Mouse (Mus musculus) forebrain, embryonic 15.5 days (tissue): Measurements from ENCODE around the gene Zbtb49. TPM values are rescaled to one million over a fixed set of nuclear protein-coding genes. Genes with fewer than 3 reads are reported as not detected.

Experiments used
- ATAC-seq: fragments of 200-750 bp; cut with Nextera tagmentation; replicated peaks from 2 replicates; pipeline ENCODE4 v1.8.0; 2017; ENCODE audit warnings: mild to moderate bottlenecking, moderate TSS enrichment, moderate library complexity
- H3K27ac ChIP-seq: fragments of 300-500 bp; sonication (generic); replicated peaks from 2 replicates; pipeline ENCODE4 v1.5.1; 2015; ENCODE audit warnings: mild to moderate bottlenecking, inconsistent platforms
- H3K27me3 ChIP-seq: fragments of 300-500 bp; sonication (generic); 2 replicates; pipeline ENCODE4 v1.6.1; 2015; ENCODE audit warnings: inconsistent platforms
- H3K36me3 ChIP-seq: fragments of 300-500 bp; sonication (generic); 2 replicates; pipeline ENCODE4 v1.6.1; 2015; ENCODE audit warnings: mild to moderate bottlenecking, inconsistent platforms
- H3K4me1 ChIP-seq: fragments of 300-500 bp; sonication (generic); 2 replicates; pipeline ENCODE4 v1.6.1; 2015; ENCODE audit warnings: inconsistent platforms
- H3K4me2 ChIP-seq: fragments of 300-500 bp; sonication (generic); replicated peaks from 2 replicates; pipeline ENCODE4 v1.6.1; 2015; ENCODE audit warnings: mild to moderate bottlenecking, inconsistent platforms
- H3K4me3 ChIP-seq: fragments of 300-500 bp; sonication (generic); 2 replicates; pipeline ENCODE4 v1.5.1; 2015; ENCODE audit warnings: mild to moderate bottlenecking, inconsistent platforms
- H3K9ac ChIP-seq: fragments of 300-500 bp; sonication (generic); replicated peaks from 2 replicates; pipeline ENCODE4 v1.6.1; 2015; ENCODE audit warnings: mild to moderate bottlenecking, inconsistent platforms
- H3K9me3 ChIP-seq: fragments of 300-500 bp; sonication (generic); 2 replicates; pipeline ENCODE4 v1.6.1; 2016; ENCODE audit warnings: inconsistent platforms
- WGBS: fragments of 180-500 bp; shearing (Covaris S2); methylation state at CpG from one replicate; pipeline ENCODE4 v1.1.7; 2015; ENCODE audit warnings: mixed read lengths; 5-methylcytosine and 5-hydroxymethylcytosine counted together
- polyA plus RNA-seq: library from polyadenylated mRNA; unstranded; fragments of >200 nt; fragmentation: Nextera tagmentation; extraction: Ambion mirVana; gene quantifications from 2 replicates; pipeline ENCODE4 v1.2.1, GENCODE M21; 2015

The Zbtb49 gene
- 25.7 and 26.4 TPM in 2 replicates for polyA plus RNA-seq

DNA sequence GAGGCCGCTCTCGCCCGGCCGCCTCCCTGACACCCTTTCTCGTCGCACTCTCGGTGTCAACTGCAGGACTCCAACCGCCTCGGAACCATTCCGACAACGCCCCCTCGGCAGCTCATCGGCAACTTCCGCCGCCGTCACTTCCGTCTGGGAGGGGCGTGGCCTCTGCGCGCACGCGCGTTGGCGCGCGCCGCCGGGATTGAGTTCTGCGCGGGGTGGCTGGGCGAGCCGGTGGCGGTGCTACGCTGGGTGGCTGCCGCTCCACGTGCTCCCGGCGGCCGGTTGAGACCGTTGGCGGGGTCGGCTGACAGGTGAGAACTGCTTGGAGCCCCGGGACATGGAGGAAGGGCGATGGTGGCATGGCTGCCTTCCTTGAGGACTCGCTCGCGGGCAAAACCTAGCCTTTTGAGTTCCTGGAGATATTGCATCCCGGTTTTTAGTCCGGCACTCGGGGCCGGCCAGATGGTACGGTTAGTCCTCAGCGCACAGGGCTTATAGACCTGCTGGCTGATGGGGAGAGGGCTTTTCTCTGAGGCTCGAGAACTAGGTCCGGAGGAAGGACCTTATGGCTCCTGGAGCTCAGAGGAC is at the start of gene Zbtb49, which contains the start of gene Lyar:
Gene Zbtb49, minus strand, starts transcription at position 130 of the 585 bp plus-strand sequence.
Gene Lyar, plus strand, starts transcription at position 143 of the 585 bp plus-strand sequence.
- Histone ChIP-seq H3K4me2 (peak within 1 kb of the TSS; percentile 91), H3K9ac (peak within 1 kb of the TSS; percentile 91), H3K4me3 (peak within 1 kb of the TSS; percentile 95), H3K9me3 (no peaks in the 10 kb centered on the region), H3K27me3 (no peaks in the 10 kb centered on the region), H3K27ac (peak within 1 kb of the TSS; percentile 91), H3K4me1 (peaks cover 22% of the 10 kb centered on the region), H3K36me3 (peaks cover 20% of the 10 kb centered on the region)
- peak; percentile 93 for ATAC-seq
- 0% methylated on average over 54 of the region's 55 CpGs for WGBS

DNA sequence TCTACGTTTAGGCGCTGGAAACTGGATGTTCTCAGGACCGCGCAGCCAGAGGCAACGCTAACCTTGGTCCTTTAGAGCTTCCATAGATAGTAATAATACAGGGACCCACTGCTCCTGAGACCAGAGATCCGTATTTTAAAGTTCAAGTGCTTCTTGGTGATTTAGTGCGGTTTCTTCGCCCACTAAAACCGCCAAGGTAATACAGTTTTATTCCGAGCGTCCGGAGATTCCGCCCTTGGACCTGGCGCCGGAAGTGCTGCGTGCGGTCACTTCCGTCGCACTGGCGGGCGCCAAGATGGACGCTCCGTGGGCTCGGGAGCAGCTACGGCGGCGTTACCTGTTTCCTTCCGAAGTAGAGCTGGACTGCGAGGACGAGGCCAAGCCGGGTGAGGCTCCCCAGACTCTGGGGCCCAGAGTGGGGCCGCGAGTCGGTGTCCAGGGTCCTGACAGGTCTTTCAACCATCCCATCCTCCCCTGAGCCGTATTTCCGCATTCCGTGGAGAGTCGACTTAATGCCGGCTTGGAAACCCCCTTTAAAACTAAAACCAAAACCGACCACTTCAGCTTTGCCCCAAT is 39.9 kb upstream of the Zbtb49 start, which contains the start of gene Tmem128:
Gene Tmem128, plus strand, starts transcription at position 79 of the 576 bp plus-strand sequence.
- peak; percentile 78 for ATAC-seq
- Histone ChIP-seq H3K4me3 (peak within 1 kb of the TSS; percentile 62), H3K4me1 (peaks cover 8% of the 10 kb centered on the region), H3K36me3 (peaks cover 29% of the 10 kb centered on the region), H3K4me2 (peak within 1 kb of the TSS; percentile 88), H3K9ac (peak within 1 kb of the TSS; percentile 78), H3K27ac (peak within 1 kb of the TSS; percentile 72), H3K27me3 (no peaks in the 10 kb centered on the region), H3K9me3 (no peaks in the 10 kb centered on the region)
- WGBS, result under 1% methylated on average over 40 of the region's 40 CpGs

DNA sequence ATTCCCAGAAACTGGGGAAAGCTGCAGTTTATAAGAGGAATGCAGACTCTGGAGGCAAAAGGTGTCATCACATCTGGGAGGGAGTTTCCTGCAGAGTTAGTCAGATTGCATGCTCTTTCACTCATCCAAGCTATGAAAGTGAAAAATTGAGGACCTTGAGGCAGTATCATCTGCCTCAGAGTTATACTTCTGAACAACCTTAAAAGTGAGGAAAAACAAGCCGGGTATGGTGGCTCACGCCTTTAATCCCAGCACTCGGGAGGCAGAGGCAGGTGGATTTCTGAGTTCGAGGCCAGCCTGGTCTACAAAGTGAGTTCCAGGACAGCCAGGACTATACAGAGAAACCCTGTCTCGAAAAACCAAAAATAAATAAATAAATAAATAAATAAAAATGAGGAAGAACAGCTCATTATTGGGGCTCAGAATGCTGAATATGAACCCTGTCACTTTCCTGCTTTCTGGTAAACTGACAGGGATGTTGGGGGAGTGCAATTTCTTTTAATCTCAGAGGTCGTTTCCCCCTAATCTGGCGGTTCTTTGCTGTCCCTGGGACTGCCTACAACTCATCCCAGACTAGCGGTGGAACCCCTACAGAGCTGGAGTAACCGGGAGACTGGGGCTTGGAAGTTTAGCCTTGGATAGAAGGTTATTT is 39.3 kb upstream of the Zbtb49 start:
- H3K4me3 ChIP-seq, result peak overlapping the region; percentile 62
- H3K9me3 ChIP-seq, result no peaks in the 10 kb centered on the region
- H3K27ac ChIP-seq, result peak overlapping the region; percentile 72
- WGBS, result 45% methylated on average over 9 of the region's 9 CpGs
- H3K4me1 ChIP-seq, result peaks cover 8% of the 10 kb centered on the region
- peak overlapping the region; percentile 88 for H3K4me2 ChIP-seq
- peak overlapping the region; percentile 78 for H3K9ac ChIP-seq
- ATAC-seq, result peak; percentile 46
- peaks cover 23% of the 10 kb centered on the region for H3K36me3 ChIP-seq
- no peaks in the 10 kb centered on the region for H3K27me3 ChIP-seq

DNA sequence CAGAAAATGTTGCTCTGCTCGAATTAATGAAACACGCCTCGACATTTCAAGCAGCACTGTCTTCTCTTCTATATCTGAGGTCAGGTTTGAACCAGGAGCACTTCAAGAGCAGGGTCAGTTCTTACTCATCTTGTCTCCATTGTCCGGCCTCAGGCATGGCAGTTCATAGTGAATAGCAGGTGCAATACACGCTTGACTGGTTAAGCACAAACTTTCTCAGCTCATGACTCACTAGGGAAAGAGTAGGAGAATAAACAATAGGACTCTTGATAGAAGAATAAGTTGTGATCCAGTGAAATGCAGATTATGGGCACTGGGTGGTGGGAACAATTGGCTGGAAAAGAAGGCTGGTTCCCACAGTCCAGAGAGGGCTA is 38.5 kb upstream of the Zbtb49 start:
- no peaks in the 10 kb centered on the region for H3K9me3 ChIP-seq

DNA sequence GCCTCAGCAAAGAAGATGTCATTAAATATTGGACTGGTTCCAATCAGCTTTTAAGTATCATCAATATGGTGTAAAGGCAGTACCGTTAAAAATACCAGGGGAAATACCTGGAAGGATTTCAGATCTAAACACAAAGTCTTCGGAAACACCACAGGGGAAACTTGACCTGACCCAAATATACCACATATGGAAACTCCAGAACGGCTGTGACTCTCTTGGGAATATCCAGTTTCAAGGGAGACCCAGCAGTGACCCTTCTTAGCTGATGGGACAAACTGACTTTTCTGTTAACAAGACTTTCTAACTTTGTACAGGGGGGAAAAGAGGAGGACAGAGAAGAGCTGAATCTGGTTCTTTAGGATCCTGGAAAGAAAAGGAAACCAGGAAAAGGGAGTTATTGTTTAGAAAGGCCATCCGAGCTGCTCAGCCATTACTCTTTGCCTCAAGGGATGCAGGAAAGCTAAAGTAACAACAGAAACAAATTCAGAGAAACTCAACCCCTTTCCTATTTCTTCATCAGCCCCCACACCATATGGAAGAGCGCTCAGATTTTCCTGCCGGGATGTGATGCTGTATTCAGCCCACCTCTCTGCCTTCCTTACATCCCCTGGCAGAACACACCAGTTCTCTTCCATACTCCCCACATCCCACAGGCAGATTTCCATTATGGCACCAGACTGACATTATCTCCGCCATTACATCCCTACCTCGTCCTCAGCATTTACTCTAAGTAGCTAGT is 37.9 kb upstream of the Zbtb49 start:
- Histone ChIP-seq H3K4me3 (no peak overlapping the region), H3K36me3 (peaks cover 9% of the 10 kb centered on the region; the same call in 1 of the 2 replicates), H3K4me1 (peaks cover 8% of the 10 kb centered on the region), H3K27me3 (no peaks in the 10 kb centered on the region), H3K4me2 (no peak overlapping the region), H3K27ac (no peak overlapping the region), H3K9me3 (no peaks in the 10 kb centered on the region), H3K9ac (no peak overlapping the region)
- no peak for ATAC-seq
- 90% methylated on average over 8 of the region's 8 CpGs for WGBS

More for the DNA sequence above, 38.5 kb upstream of the Zbtb49 start:
- H3K4me2 ChIP-seq, result no peak overlapping the region
- no peaks in the 10 kb centered on the region for H3K27me3 ChIP-seq
- H3K4me3 ChIP-seq, result no peak overlapping the region
- WGBS, result 87% methylated on average over 5 of the region's 5 CpGs
- ATAC-seq, result no peak
- peaks cover 8% of the 10 kb centered on the region for H3K4me1 ChIP-seq
- H3K27ac ChIP-seq, result no peak overlapping the region
- H3K9ac ChIP-seq, result no peak overlapping the region
- peaks cover 14% of the 10 kb centered on the region; the same call in 1 of the 2 replicates for H3K36me3 ChIP-seq

DNA sequence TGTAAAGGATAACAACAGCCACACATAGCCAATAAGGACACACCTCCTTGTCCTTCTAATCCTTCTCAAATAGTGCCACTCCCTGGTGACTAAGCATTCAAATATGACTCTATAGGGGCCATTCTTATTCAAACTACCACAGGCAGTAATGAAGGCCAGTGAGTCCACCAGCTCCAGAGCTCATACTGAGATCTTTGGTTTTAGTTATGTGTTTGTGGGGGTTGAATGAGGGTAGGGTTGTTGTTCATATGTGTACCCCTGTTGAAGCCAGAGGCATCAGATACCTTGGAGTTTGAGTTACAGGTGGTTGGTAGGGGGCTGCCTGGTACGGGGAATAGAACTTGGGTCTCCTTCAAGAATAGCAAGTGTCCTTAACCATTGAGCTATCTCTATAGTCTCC is 36.3 kb upstream of the Zbtb49 start:
- Histone ChIP-seq H3K9ac (no peak overlapping the region), H3K9me3 (no peaks in the 10 kb centered on the region), H3K36me3 (no peaks in the 10 kb centered on the region), H3K4me1 (peaks cover 8% of the 10 kb centered on the region), H3K4me3 (no peak overlapping the region), H3K4me2 (no peak overlapping the region), H3K27me3 (no peaks in the 10 kb centered on the region), H3K27ac (no peak overlapping the region)
- ATAC-seq, result no peak
- 96% methylated on average over 1 of the region's 1 CpGs for WGBS

DNA sequence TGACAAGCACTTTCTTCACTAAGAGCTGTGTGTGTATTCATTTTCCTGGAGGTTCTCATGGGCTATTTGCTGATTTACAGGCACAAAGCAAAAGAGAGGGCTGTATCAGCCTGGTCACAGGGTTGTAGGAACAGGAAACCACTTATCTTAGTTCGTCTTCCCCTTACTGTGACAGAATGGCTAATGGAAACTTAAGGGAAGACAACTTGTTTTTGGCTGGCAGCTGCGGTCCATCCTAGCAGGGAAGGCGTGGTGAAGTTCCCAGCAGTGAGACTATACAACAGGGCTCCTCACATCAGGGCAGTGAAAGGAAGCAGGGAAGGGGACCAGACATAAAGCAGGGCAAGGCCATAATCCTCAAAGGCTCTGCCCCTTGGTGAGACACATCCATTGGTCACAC is 35.4 kb upstream of the Zbtb49 start:
- WGBS, result 93% methylated on average over 3 of the region's 3 CpGs
- no peaks in the 10 kb centered on the region for H3K27me3 ChIP-seq

DNA sequence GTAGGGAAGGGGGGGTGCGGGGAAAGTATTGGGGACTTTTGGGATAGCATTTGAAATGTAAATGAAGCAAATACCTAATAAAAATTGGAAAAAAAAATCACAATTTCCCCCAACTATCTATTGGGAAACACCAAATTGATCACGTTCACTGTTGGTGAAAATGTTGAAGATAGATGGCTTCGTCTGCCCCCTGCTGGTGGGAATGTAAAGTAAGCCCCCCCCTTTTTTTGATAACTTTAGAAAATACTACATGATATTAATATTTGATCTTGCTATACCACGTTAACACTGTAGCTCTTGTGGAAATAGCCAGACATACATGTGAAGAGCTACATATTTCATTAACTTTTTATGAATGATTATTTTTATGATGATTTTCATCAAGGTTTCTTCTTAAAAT is 34.9 kb upstream of the Zbtb49 start:
- Histone ChIP-seq H3K9me3 (no peaks in the 10 kb centered on the region), H3K27ac (no peak overlapping the region), H3K4me1 (no peaks in the 10 kb centered on the region), H3K27me3 (no peaks in the 10 kb centered on the region), H3K4me3 (no peak overlapping the region), H3K9ac (no peak overlapping the region), H3K36me3 (no peaks in the 10 kb centered on the region), H3K4me2 (no peak overlapping the region)
- no peak for ATAC-seq
- WGBS, result 45% methylated on average over 4 of the region's 4 CpGs

More for the DNA sequence above, 35.4 kb upstream of the Zbtb49 start:
- Histone ChIP-seq H3K27ac (no peak overlapping the region), H3K4me1 (peaks cover under 1% of the 10 kb centered on the region; the same call in 1 of the 2 replicates), H3K4me3 (no peak overlapping the region), H3K9me3 (no peaks in the 10 kb centered on the region), H3K4me2 (no peak overlapping the region), H3K9ac (no peak overlapping the region), H3K36me3 (no peaks in the 10 kb centered on the region)
- no peak for ATAC-seq

DNA sequence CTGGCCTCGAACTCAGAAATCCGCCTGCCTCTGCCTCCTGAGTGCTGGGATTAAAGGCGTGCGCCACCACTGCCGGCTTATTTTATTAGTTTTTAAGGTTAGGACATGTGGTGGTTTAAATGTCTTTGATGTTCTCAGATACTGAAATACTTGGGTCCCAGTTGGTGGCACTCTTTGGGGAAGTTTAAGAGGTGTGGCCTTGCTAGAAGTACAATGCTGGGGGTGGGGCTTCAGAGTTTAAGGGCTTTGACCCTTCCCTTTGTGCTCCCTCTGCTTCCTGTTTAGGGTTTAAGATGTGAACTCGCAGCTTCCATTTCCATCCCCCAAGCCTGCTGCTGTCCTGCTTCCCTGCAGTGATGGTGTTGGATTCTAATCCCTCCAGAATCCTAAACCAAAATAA is 21.7 kb upstream of the Zbtb49 start:
- Histone ChIP-seq H3K9ac (no peak overlapping the region), H3K4me1 (no peaks in the 10 kb centered on the region), H3K27me3 (no peaks in the 10 kb centered on the region), H3K27ac (no peak overlapping the region), H3K36me3 (no peaks in the 10 kb centered on the region), H3K4me2 (no peak overlapping the region), H3K9me3 (no peaks in the 10 kb centered on the region), H3K4me3 (no peak overlapping the region)
- 84% methylated on average over 6 of the region's 6 CpGs for WGBS
- ATAC-seq, result no peak

DNA sequence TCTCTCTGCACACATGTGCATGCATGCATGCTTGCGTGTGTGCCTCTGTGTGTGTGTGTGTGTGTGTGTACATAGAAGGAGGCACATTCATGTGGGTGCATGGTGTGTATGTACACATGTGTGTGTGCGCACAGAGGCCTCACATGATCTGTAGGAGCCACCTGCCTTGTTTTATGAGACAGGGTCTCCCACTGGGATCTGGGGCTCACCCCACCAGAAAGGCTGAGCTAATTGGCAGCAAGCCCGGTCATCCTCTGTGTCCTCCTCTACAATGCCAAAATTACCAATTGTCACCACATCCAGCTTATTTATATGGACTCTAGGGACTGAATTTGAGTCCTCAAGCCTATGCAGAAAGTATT is 21.2 kb upstream of the Zbtb49 start:
- Histone ChIP-seq H3K9ac (no peak overlapping the region), H3K27me3 (no peaks in the 10 kb centered on the region), H3K4me3 (no peak overlapping the region), H3K4me2 (no peak overlapping the region), H3K36me3 (no peaks in the 10 kb centered on the region), H3K4me1 (no peaks in the 10 kb centered on the region), H3K9me3 (no peaks in the 10 kb centered on the region), H3K27ac (no peak overlapping the region)
- no peak for ATAC-seq
- 69% methylated on average over 3 of the region's 3 CpGs for WGBS

DNA sequence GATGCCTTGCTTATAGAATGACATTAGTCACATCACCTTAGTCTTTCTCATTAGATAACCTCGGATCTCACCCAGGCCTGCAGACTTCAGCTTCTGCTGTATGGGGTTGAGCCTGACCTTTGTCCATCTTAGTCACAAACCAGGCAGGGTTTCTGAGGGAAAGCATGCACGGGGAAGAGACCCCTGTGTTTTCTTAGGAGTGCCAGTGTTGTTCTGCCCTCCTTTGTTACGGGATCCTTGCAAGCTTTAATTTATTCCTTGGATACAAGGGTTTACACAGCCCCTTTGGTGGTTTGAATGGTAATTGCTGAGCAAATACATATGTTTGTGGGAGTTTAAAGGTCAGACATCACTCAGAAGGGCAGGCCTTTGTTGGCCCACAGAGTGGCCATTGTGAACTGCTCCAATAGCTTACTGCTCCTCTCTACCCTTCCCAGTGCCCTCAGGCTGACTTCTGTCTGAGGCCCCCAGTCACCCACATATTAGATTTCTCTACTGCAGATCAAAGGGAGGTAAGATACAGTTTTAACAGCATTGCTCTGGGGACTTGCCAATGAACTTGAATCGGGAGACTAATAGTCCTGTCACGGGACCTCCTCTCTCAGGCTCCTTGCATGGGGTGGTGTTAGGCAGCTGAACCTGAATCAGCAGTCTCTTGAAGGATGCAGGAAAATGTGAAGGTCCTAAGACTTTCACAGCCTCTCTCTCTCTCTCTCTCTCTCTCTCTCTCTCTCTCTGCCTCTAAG is 20.6 kb upstream of the Zbtb49 start:
- no peaks in the 10 kb centered on the region for H3K36me3 ChIP-seq
- no peak overlapping the region for H3K4me3 ChIP-seq
- H3K4me2 ChIP-seq, result no peak overlapping the region
- H3K27me3 ChIP-seq, result no peaks in the 10 kb centered on the region
- no peaks in the 10 kb centered on the region for H3K9me3 ChIP-seq
- 32% methylated on average over 5 of the region's 5 CpGs for WGBS
- H3K4me1 ChIP-seq, result no peaks in the 10 kb centered on the region
- H3K27ac ChIP-seq, result no peak overlapping the region
- H3K9ac ChIP-seq, result no peak overlapping the region
- ATAC-seq, result no peak
